In genomic region chr8:88023423-88023822, GRCm38 (mm10) we compare ENCODE assay signal across 10 mouse cellular contexts.
DNase-seq lines count a peak whose midpoint lies in the region; ATAC-seq and TF ChIP-seq lines count a peak whose summit lies in the region.
"Had no signal": no experiment of that assay in that cellular context is flagged by ENCODE, and none has a peak within 500 bp of the region (broad histone marks: within the 10 kb centered on the region; RNA-seq: fewer than 3 reads in every experiment).

No protein-coding gene starts in this region.

- H3K9ac ChIP-seq in heart, embryonic 12.5 days = no peak overlapping the region
- no peak overlapping the region for H3K9ac ChIP-seq in embryonic facial prominence, embryonic 12.5 days
- no peak overlapping the region for H3K9ac ChIP-seq in hindbrain, postnatal 0 days (replicated peaks; ENCODE audit: low read length)
- H3K9ac ChIP-seq in neural tube, embryonic 15.5 days (replicated peaks) = no peak overlapping the region

- H3K4me1 ChIP-seq in heart, embryonic 12.5 days (replicated peaks) = no peaks in the 10 kb centered on the region
- H3K4me1 ChIP-seq in embryonic facial prominence, embryonic 12.5 days = peaks cover 11% of the 10 kb centered on the region; the same call in 1 of the 2 replicates
- H3K4me1 ChIP-seq in hindbrain, postnatal 0 days (ENCODE audit: insufficient read depth, low read length) = 0 out of 2 replicates have a peak, but pooled peaks cover 4% of the 10 kb centered on the region
- peaks cover 24% of the 10 kb centered on the region for H3K4me1 ChIP-seq in limb, embryonic 10.5 days
- H3K4me1 ChIP-seq in neural tube, embryonic 15.5 days = peaks cover 5% of the 10 kb centered on the region; the same call in 1 of the 2 replicates

- no peak for ATAC-seq in heart, embryonic 12.5 days (ENCODE audit: insufficient number of reproducible peaks, low FRiP score)
- peak; percentile 24; the same call in 1 of the 2 replicates for ATAC-seq in embryonic facial prominence, embryonic 12.5 days (ENCODE audit: insufficient number of reproducible peaks, insufficient read depth, low FRiP score, low TSS enrichment)
- peak; percentile 61 for ATAC-seq in hindbrain, postnatal 0 days
- ATAC-seq in neural tube, embryonic 15.5 days (ENCODE audit: low FRiP score) = peak; percentile 75
- no peak for ATAC-seq in granulocyte monocyte progenitor cell, adult 5-6 weeks (replicated peaks; ENCODE audit: poor library complexity, severe bottlenecking)

- peaks cover 2% of the 10 kb centered on the region for H3K9me3 ChIP-seq in heart, embryonic 12.5 days (replicated peaks)
- H3K9me3 ChIP-seq in embryonic facial prominence, embryonic 12.5 days = peaks cover 4% of the 10 kb centered on the region; the same call in 1 of the 2 replicates
- H3K9me3 ChIP-seq in hindbrain, postnatal 0 days (ENCODE audit: low read length) = no peaks in the 10 kb centered on the region
- peaks cover 2% of the 10 kb centered on the region for H3K9me3 ChIP-seq in limb, embryonic 10.5 days (replicated peaks)
- H3K9me3 ChIP-seq in neural tube, embryonic 15.5 days (replicated peaks) = no peaks in the 10 kb centered on the region

- no peak overlapping the region for H3K27ac ChIP-seq in heart, embryonic 12.5 days (ENCODE audit: poor library complexity, severe bottlenecking)
- H3K27ac ChIP-seq in embryonic facial prominence, embryonic 12.5 days = no peak overlapping the region
- no peak overlapping the region for H3K27ac ChIP-seq in hindbrain, postnatal 0 days
- H3K27ac ChIP-seq in limb, embryonic 10.5 days = no peak overlapping the region
- no peak overlapping the region for H3K27ac ChIP-seq in neural tube, embryonic 15.5 days (replicated peaks)

- H3K36me3 ChIP-seq in heart, embryonic 12.5 days = no peaks in the 10 kb centered on the region
- H3K36me3 ChIP-seq in embryonic facial prominence, embryonic 12.5 days = no peaks in the 10 kb centered on the region
- no peaks in the 10 kb centered on the region for H3K36me3 ChIP-seq in hindbrain, postnatal 0 days (ENCODE audit: insufficient read depth, low read length)
- no peaks in the 10 kb centered on the region for H3K36me3 ChIP-seq in limb, embryonic 10.5 days
- no peaks in the 10 kb centered on the region for H3K36me3 ChIP-seq in neural tube, embryonic 15.5 days
- H3K36me3 ChIP-seq: G1E had no signal

- WGBS in heart, embryonic 12.5 days = 17% methylated on average over 5 of the region's 5 CpGs
- 12% methylated on average over 5 of the region's 5 CpGs for WGBS in embryonic facial prominence, embryonic 12.5 days
- WGBS in hindbrain, postnatal 0 days = 14% methylated on average over 5 of the region's 5 CpGs
- 19% methylated on average over 5 of the region's 5 CpGs for WGBS in limb, embryonic 10.5 days
- 12% methylated on average over 5 of the region's 5 CpGs for WGBS in neural tube, embryonic 15.5 days

- H3K4me2 ChIP-seq in heart, embryonic 12.5 days = no peak overlapping the region
- no peak overlapping the region for H3K4me2 ChIP-seq in embryonic facial prominence, embryonic 12.5 days (replicated peaks)
- no peak overlapping the region for H3K4me2 ChIP-seq in hindbrain, postnatal 0 days (ENCODE audit: low read depth, low read length)
- H3K4me2 ChIP-seq in neural tube, embryonic 15.5 days = no peak overlapping the region

- peak; percentile 77 for TF ChIP-seq CTCF in hindbrain, postnatal 0 days (IDR thresholded peaks at IDR 0.05; ENCODE audit: low read depth)

- no peak overlapping the region for H3K4me3 ChIP-seq in heart, embryonic 12.5 days
- no peak overlapping the region for H3K4me3 ChIP-seq in embryonic facial prominence, embryonic 12.5 days
- no peak overlapping the region for H3K4me3 ChIP-seq in hindbrain, postnatal 0 days (ENCODE audit: low read length)
- no peak overlapping the region for H3K4me3 ChIP-seq in limb, embryonic 10.5 days
- H3K4me3 ChIP-seq in neural tube, embryonic 15.5 days (replicated peaks) = no peak overlapping the region
- H3K4me3 ChIP-seq: myocyte had no signal

- peak; percentile 91 for DNase-seq in heart, adult 11 months
- peak; percentile 56 for DNase-seq in adrenal gland, postnatal 10 days
- peak; percentile 87 for DNase-seq in hindbrain, postnatal 0 days (ENCODE audit: low spot score)
- DNase-seq in limb, embryonic 10.5 days (ENCODE audit: low spot score) = peak; percentile 52

- no peaks in the 10 kb centered on the region for H3K27me3 ChIP-seq in heart, embryonic 12.5 days (replicated peaks)
- no peaks in the 10 kb centered on the region for H3K27me3 ChIP-seq in embryonic facial prominence, embryonic 12.5 days
- no peaks in the 10 kb centered on the region for H3K27me3 ChIP-seq in hindbrain, postnatal 0 days (ENCODE audit: insufficient read depth, low read length)
- H3K27me3 ChIP-seq in limb, embryonic 10.5 days (ENCODE audit: low read depth, poor library complexity, severe bottlenecking) = no peaks in the 10 kb centered on the region
- H3K27me3 ChIP-seq in neural tube, embryonic 15.5 days (replicated peaks) = no peaks in the 10 kb centered on the region

Comparison
In these comparisons a context has a peak if more than half of its experiments do, and no peak if none do; other contexts are left out.
1. ATAC-seq: peak in embryonic facial prominence, embryonic 12.5 days (single experiment), hindbrain, postnatal 0 days (single experiment) and neural tube, embryonic 15.5 days (single experiment); none in heart, embryonic 12.5 days (single experiment) and granulocyte monocyte progenitor cell, adult 5-6 weeks (single experiment).
2. Peak in every context shown above with its lines, with median percentiles within 50 percentile points of each other: DNase-seq.